Mouse (Mus musculus) liver, adult 2 months (tissue): Measurements from ENCODE around the gene Nucb2.

Source experiments
- CTCF ChIP-seq: fragments of 200-500 bp; IDR thresholded peaks from 2 replicates; pipeline ENCODE4 v1.5.1; 2011; ENCODE audit warnings: low read depth, low read length, control low read depth
- POLR2A ChIP-seq: fragments of 200-500 bp; IDR thresholded peaks from 2 replicates; pipeline ENCODE4 v1.6.1; 2011; ENCODE audit warnings: low read length, control low read depth; ENCODE audit not compliant: insufficient read depth; ENCODE audit errors: extremely low read depth

DNA sequence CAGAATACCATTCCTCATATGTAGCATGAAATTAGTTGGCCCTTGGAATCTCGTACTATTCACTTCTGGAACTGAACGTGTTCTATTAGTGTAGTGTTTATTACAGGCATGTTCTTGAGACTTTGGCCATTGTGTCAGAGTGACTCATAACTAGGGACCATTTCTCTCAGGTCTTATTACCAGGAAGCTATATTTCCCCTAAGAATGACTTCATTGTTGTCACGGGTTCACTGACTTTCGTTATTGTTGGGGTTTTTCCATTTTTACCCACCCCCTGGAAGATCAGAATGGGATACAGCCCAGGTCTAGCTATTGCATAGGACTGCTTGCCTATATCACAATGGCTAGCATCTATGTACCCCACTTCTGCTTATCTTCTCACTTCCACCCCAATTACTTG lies 47.2 kb upstream of the Nucb2 start:
- TF ChIP-seq POLR2A (no peak), CTCF (no peak)
